Mouse (Mus musculus) testis, adult 2 months (tissue): Measurements from ENCODE around the gene Nlrc5. TPM values are rescaled to one million over a fixed set of nuclear protein-coding genes. Genes with fewer than 3 reads are reported as not detected.

Experiments
- H3K27ac ChIP-seq: fragments of 200-500 bp; 2 replicates; pipeline ENCODE4 v1.5.1; 2012; ENCODE audit warnings: low read depth, low read length; ENCODE audit not compliant: control insufficient read depth, insufficient read depth
- H3K27me3 ChIP-seq: fragments of 200-500 bp; 2 replicates; pipeline ENCODE4 v1.6.1; 2012; ENCODE audit warnings: mild to moderate bottlenecking, low read length, moderate library complexity; ENCODE audit not compliant: control insufficient read depth, insufficient read depth
- H3K36me3 ChIP-seq: fragments of 200-500 bp; 2 replicates; pipeline ENCODE4 v1.6.1; 2012; ENCODE audit warnings: mild to moderate bottlenecking, low read length; ENCODE audit not compliant: control insufficient read depth, insufficient read depth
- H3K4me1 ChIP-seq: fragments of 200-500 bp; 2 replicates; pipeline ENCODE4 v1.6.1; 2012; ENCODE audit warnings: low read length; ENCODE audit not compliant: control insufficient read depth, insufficient read depth
- H3K4me3 ChIP-seq: fragments of 200-500 bp; 2 replicates; pipeline ENCODE4 v1.5.1; 2012; ENCODE audit warnings: low read depth, mild to moderate bottlenecking, low read length, moderate library complexity, mixed read lengths; ENCODE audit not compliant: control insufficient read depth
- CTCF ChIP-seq: fragments of 200-500 bp; IDR thresholded peaks from 2 replicates; pipeline ENCODE4 v1.5.1; 2012; ENCODE audit warnings: low read depth, mild to moderate bottlenecking, inconsistent platforms, low read length, moderate library complexity; ENCODE audit not compliant: control insufficient read depth, insufficient read depth, insufficient replicate concordance
- POLR2A ChIP-seq: fragments of 200-500 bp; IDR thresholded peaks from 2 replicates; pipeline ENCODE4 v1.6.1; 2012; ENCODE audit warnings: low read depth, mild to moderate bottlenecking, inconsistent platforms, low read length, moderate library complexity; ENCODE audit not compliant: control insufficient read depth
- polyA plus RNA-seq: library from polyadenylated mRNA; depleted of rRNA; stranded (reverse); fragments of >200 nt; gene quantifications from 2 replicates; pipeline ENCODE4 v1.2.3, GENCODE M21; 2012; rRNA removed

The Nlrc5 gene
- polyA plus RNA-seq, 1 experiment, result 7.3 TPM

DNA sequence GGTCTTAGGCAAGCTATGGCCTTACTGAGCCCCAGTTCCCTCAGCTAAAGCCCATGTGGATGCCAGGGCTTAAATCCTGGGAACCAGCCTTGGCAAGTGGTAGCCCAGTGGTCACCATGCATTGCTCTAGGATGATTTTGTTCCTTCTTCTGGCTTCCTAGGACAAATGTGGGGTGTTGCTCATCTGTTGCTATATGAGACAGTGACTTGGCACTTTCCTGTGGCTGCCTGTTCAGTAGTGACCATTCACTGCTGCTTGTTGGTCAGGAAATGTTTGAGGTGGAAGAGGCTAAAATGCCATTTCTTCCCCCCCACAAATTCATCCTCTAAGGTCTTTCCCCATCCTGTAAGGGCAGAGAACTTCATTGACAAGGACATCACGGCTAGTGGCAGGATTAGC lies 135.3 kb downstream of the Nlrc5 start:
- Histone ChIP-seq H3K27ac (no peak overlapping the region), H3K36me3 (no peaks in the 10 kb centered on the region), H3K4me3 (no peak overlapping the region), H3K27me3 (no peaks in the 10 kb centered on the region), H3K4me1 (no peaks in the 10 kb centered on the region; the same call in none of the 2 replicates)
- no peak for TF ChIP-seq POLR2A
- no peak for TF ChIP-seq CTCF

DNA sequence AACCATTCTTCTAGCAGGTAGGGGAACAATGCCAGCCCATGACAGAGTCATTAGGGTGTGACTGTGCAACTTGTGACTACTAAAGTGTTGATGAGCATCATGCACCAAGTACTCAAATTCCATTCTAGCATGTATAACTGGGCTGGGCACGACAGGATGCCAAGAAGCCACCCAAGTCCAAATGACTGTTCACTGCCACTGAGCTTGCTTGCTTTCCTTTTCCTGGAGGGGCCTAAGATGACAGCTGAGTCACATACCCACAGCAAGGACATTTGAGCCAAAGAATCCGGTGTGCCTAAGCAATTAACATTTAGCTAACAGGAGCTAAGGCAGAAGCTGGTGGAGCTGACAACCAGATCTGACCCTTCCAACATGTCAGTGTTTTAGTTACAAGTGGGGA lies 137.7 kb downstream of the Nlrc5 start:
- Histone ChIP-seq H3K4me3 (no peak overlapping the region), H3K36me3 (no peaks in the 10 kb centered on the region), H3K27me3 (no peaks in the 10 kb centered on the region), H3K4me1 (no peaks in the 10 kb centered on the region; the same call in none of the 2 replicates), H3K27ac (no peak overlapping the region)
- no peak for TF ChIP-seq CTCF
- no peak for TF ChIP-seq POLR2A

DNA sequence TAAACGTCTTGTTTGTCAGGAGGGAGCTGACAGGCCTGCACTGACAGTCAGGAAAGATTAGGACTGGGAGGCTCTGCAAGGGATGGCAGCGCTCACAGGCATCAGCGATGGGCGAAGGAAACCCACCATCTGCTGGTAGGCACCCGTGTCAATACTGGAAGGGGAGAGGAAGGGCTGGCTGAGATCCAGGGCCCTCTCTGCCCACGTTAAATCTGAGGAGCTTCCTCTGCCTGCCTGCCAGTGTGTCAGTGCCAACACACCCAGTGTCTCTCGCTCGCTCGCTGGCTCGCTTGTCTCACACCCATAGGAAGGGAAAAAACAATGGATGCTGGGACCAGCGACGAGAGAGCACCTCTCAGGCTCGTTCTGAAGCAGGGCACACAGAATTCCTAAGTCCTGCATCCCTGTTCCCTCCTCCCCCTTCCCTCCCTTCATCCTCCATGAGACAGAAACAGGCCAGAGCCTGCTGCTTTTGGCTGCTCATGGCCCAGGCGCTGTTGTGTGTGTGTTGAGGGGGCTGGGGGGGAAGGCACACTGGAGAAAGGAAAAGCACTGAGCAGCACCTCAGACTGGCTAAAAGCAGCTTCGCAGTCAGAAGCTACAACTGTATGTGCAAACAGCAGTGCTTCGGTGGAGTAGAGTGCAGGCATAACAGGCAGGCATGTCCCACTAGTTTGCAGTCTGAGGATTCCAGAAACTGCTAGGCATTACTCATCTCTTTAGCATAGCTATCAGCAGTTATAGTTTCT lies 140.2 kb downstream of the Nlrc5 start:
- TF ChIP-seq POLR2A (no peak), CTCF (no peak)
- Histone ChIP-seq H3K4me3 (no peak overlapping the region), H3K4me1 (no peaks in the 10 kb centered on the region), H3K36me3 (0 out of 2 replicates have a peak, but pooled peaks cover 1% of the 10 kb centered on the region), H3K27me3 (no peaks in the 10 kb centered on the region), H3K27ac (no peak overlapping the region)

DNA sequence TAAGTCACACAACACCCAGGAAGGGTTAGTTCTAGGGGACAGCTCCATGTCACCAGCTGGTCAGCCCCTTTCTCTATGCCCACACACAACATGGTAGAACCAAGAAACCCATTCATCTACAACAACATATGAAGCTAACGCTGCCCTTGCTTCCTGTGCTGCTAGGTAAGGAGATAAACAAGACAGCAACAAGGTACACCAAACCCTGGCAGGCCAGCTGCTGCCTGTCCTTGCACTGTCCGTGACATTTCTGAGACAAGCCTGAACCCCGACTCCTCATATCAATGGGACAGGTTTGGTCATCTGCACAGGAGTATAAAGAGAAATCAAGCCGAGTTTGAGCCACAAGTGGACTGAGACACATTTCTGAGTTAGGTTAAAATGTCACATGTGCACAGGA lies 141.0 kb downstream of the Nlrc5 start:
- Histone ChIP-seq H3K4me3 (no peak overlapping the region), H3K27ac (no peak overlapping the region), H3K36me3 (0 out of 2 replicates have a peak, but pooled peaks cover 1% of the 10 kb centered on the region), H3K4me1 (no peaks in the 10 kb centered on the region), H3K27me3 (no peaks in the 10 kb centered on the region)
- TF ChIP-seq CTCF, result no peak
- TF ChIP-seq POLR2A, result no peak

Other genes starting within 250 kb of the Nlrc5 start
- 24.9 and 27.1 TPM in 2 replicates for gene Nup93, start 219.8 kb upstream of the Nlrc5 start, polyA plus RNA-seq
- gene Slc12a3, start 105.2 kb upstream of the Nlrc5 start, polyA plus RNA-seq, result 0.99 and 1.4 TPM in 2 replicates
- gene Herpud1, start 47.9 kb upstream of the Nlrc5 start, polyA plus RNA-seq, result 227 and 245 TPM in 2 replicates
- 3.1 and 4.2 TPM in 2 replicates for gene Cpne2, start 98.6 kb downstream of the Nlrc5 start, polyA plus RNA-seq
- gene Rspry1, start 167.6 kb downstream of the Nlrc5 start, polyA plus RNA-seq, result 20.3 and 24.1 TPM in 2 replicates
- 25.1 TPM in 2 replicates for gene Fam192a, start 167.6 kb downstream of the Nlrc5 start, polyA plus RNA-seq
- gene Arl2bp, start 232.2 kb downstream of the Nlrc5 start, polyA plus RNA-seq, result 407 and 443 TPM in 2 replicates